Comparison of ENCODE assay signal across 16 mouse cellular contexts in genomic region chr13:53463946-53464345, GRCm38 (mm10). TPM values are rescaled to one million over a fixed set of nuclear protein-coding genes. Genes with fewer than 3 reads are reported as not detected.
DNase-seq lines count a peak whose midpoint lies in the region; ATAC-seq and TF ChIP-seq lines count a peak whose summit lies in the region.
"Had no signal": no experiment of that assay in that cellular context is flagged by ENCODE, and none has a peak within 500 bp of the region (broad histone marks: within the 10 kb centered on the region; RNA-seq: fewer than 3 reads in every experiment).

No protein-coding gene starts in this region.

- peaks cover 9 to 25% of the 10 kb centered on the region in 2 experiments; a peak in 2 of 4 replicates for H3K4me1 ChIP-seq in heart, embryonic 14.5 days (ENCODE audit: control insufficient read depth in 2 of 2, insufficient read depth in 2 of 2, low read length in 2 of 2)
- H3K4me1 ChIP-seq in embryonic facial prominence, embryonic 13.5 days, result peaks cover 49% of the 10 kb centered on the region
- H3K4me1 ChIP-seq in hindbrain, embryonic 11.5 days (replicated peaks; ENCODE audit: control insufficient read depth, insufficient read depth, low read length), result peaks cover 14% of the 10 kb centered on the region
- H3K4me1 ChIP-seq in limb, embryonic 13.5 days, result peaks cover 50% of the 10 kb centered on the region

- H3K4me2 ChIP-seq in heart, embryonic 14.5 days (ENCODE audit: low read length), result peak overlapping the region; percentile 64; the same call in 1 of the 2 replicates
- peak overlapping the region; percentile 85 for H3K4me2 ChIP-seq in embryonic facial prominence, embryonic 13.5 days
- peak overlapping the region; percentile 40 for H3K4me2 ChIP-seq in hindbrain, embryonic 11.5 days (replicated peaks; ENCODE audit: low read depth, low read length)
- peak overlapping the region; percentile 59 for H3K4me2 ChIP-seq in limb, embryonic 13.5 days (replicated peaks)

- no peaks in the 10 kb centered on the region for H3K9me3 ChIP-seq in heart, embryonic 14.5 days (ENCODE audit: control insufficient read depth, low read length)
- no peaks in the 10 kb centered on the region for H3K9me3 ChIP-seq in embryonic facial prominence, embryonic 13.5 days
- no peaks in the 10 kb centered on the region for H3K9me3 ChIP-seq in hindbrain, embryonic 11.5 days (ENCODE audit: control insufficient read depth, low read length)
- H3K9me3 ChIP-seq in limb, embryonic 13.5 days, result no peaks in the 10 kb centered on the region

- H3K27me3 ChIP-seq in heart, embryonic 14.5 days (ENCODE audit: control insufficient read depth, insufficient read depth, low read length), result peaks cover 86% of the 10 kb centered on the region
- peaks cover 67% of the 10 kb centered on the region for H3K27me3 ChIP-seq in embryonic facial prominence, embryonic 13.5 days
- H3K27me3 ChIP-seq in hindbrain, embryonic 11.5 days (ENCODE audit: control insufficient read depth, insufficient read depth, low read length), result peaks cover 38% of the 10 kb centered on the region
- H3K27me3 ChIP-seq in limb, embryonic 13.5 days, result peaks cover 75% of the 10 kb centered on the region

- TF ChIP-seq CTCF in left cerebral cortex, adult 2 months (IDR thresholded peaks at IDR 0.05), result no peak

- WGBS in heart, embryonic 14.5 days, result 22% methylated on average over 10 of the region's 10 CpGs
- WGBS in embryonic facial prominence, embryonic 13.5 days, result 10% methylated on average over 10 of the region's 10 CpGs
- 3% methylated on average over 9 of the region's 10 CpGs for WGBS in hindbrain, embryonic 11.5 days
- WGBS in limb, embryonic 13.5 days, result 5% methylated on average over 10 of the region's 10 CpGs

- intact Hi-C loops in gastrocnemius, postnatal 14 days (cut with DNase I; ENCODE audit: low total_unique reads), result no loop called here
- intact Hi-C loops in left cerebral cortex, adult 2 months (cut with DNase I), result loop anchor here (5.0 kb wide), 3 partner anchors 128 to 303 kb away; no protein-coding TSS in a partner anchor

- H3K4me3 ChIP-seq in heart, embryonic 14.5 days (ENCODE audit: control insufficient read depth in 1 of 2, insufficient read depth in 1 of 2, low read depth in 1 of 2, low read length in 2 of 2), result no peak overlapping the region; a peak in 1 of 4 replicates
- peak overlapping the region; percentile 29; the same call in 1 of the 2 replicates for H3K4me3 ChIP-seq in embryonic facial prominence, embryonic 13.5 days
- no peak overlapping the region for H3K4me3 ChIP-seq in hindbrain, embryonic 11.5 days (ENCODE audit: low read depth, low read length)
- peak overlapping the region; percentile 29; the same call in 1 of the 2 replicates for H3K4me3 ChIP-seq in limb, embryonic 13.5 days
- H3K4me3 ChIP-seq in left cerebral cortex, adult 2 months, result no peak overlapping the region
- H3K4me3 ChIP-seq: heart, adult 2 months had no signal

- DNase-seq in heart, adult 8-10 months (ENCODE audit: low spot score), result no peak
- peak; percentile 58 for DNase-seq in hindbrain, embryonic 11.5 days (ENCODE audit: low spot score)
- DNase-seq in gastrocnemius, adult 8-10 months (ENCODE audit: low spot score in 2 of 2), result no peak
- no peak for DNase-seq in gastrocnemius, postnatal 14 days
- no peak for DNase-seq in left cerebral cortex, adult 2 months (ENCODE audit: extremely low spot score in 1 of 2, low spot score in 2 of 2)
- DNase-seq: adrenal gland, adult 2 months; cerebellum, adult 11 months; heart, adult 2 months; kidney, adult 8-10 months; thymus, postnatal 4 days had no signal

- no peaks in the 10 kb centered on the region for H3K36me3 ChIP-seq in heart, embryonic 14.5 days (ENCODE audit: control insufficient read depth, insufficient read depth, low read length)
- no peaks in the 10 kb centered on the region for H3K36me3 ChIP-seq in embryonic facial prominence, embryonic 13.5 days
- no peaks in the 10 kb centered on the region for H3K36me3 ChIP-seq in hindbrain, embryonic 11.5 days (ENCODE audit: control insufficient read depth, insufficient read depth, low read length)
- H3K36me3 ChIP-seq in limb, embryonic 13.5 days, result no peaks in the 10 kb centered on the region
- H3K36me3 ChIP-seq: G1E had no signal

- no peak overlapping the region for H3K27ac ChIP-seq in heart, embryonic 14.5 days (replicated peaks in 1 of 2; ENCODE audit: control insufficient read depth in 1 of 2, insufficient read depth in 1 of 2, low read depth in 2 of 2, low read length in 2 of 2)
- peak overlapping the region; percentile 87 for H3K27ac ChIP-seq in embryonic facial prominence, embryonic 13.5 days
- H3K27ac ChIP-seq in hindbrain, embryonic 11.5 days (ENCODE audit: low read depth, low read length), result peak overlapping the region; percentile 49; the same call in 1 of the 2 replicates
- H3K27ac ChIP-seq in limb, embryonic 13.5 days, result peak overlapping the region; percentile 82; the same call in 1 of the 2 replicates
- H3K27ac ChIP-seq in left cerebral cortex, adult 2 months, result no peak overlapping the region
- H3K27ac ChIP-seq: heart, adult 2 months had no signal

- no peak overlapping the region for H3K9ac ChIP-seq in heart, embryonic 14.5 days (ENCODE audit: low read length)
- peak overlapping the region; percentile 64; the same call in 1 of the 2 replicates for H3K9ac ChIP-seq in embryonic facial prominence, embryonic 13.5 days
- H3K9ac ChIP-seq in hindbrain, embryonic 11.5 days (ENCODE audit: low read depth, low read length), result no peak overlapping the region; the same call in 1 of the 2 replicates
- H3K9ac ChIP-seq in limb, embryonic 13.5 days, result peak overlapping the region; percentile 62; the same call in 1 of the 2 replicates
- H3K9ac ChIP-seq: liver, postnatal 0 days had no signal

- no peak for ATAC-seq in heart, embryonic 14.5 days (ENCODE audit: insufficient number of reproducible peaks, insufficient read depth, low FRiP score, low read depth)
- ATAC-seq in embryonic facial prominence, embryonic 13.5 days (ENCODE audit: insufficient number of reproducible peaks, insufficient read depth, low FRiP score, low TSS enrichment, low read depth), result no peak
- ATAC-seq in hindbrain, embryonic 11.5 days (ENCODE audit: low FRiP score), result peak; percentile 31
- ATAC-seq in limb, embryonic 13.5 days (ENCODE audit: low FRiP score, low read depth), result no peak; the same call in 1 of the 2 replicates
- ATAC-seq: liver, postnatal 0 days had no signal

RNA-seq across cellular contexts. Expression of gene Msx2, which starts 8.9 kb away (rescaled TPM):
- 2.8 and 3.0 TPM in 2 replicates for polyA plus RNA-seq in heart, embryonic 14.5 days (2014; fragmentation: Nextera tagmentation; extraction: Ambion mirVana)
- total RNA-seq in heart, adult 8-10 months (2022), result under 1 TPM; 0.24 to 0.62 (median 0.45) TPM
- 31.7 and 41.1 TPM in 2 replicates for polyA plus RNA-seq in embryonic facial prominence, embryonic 13.5 days (2015; fragmentation: Nextera tagmentation; extraction: Ambion mirVana)
- polyA plus RNA-seq in hindbrain, embryonic 11.5 days (2014; fragmentation: Nextera tagmentation; extraction: Ambion mirVana), result 58.3 and 66.3 TPM in 2 replicates
- 35.7 and 46.1 TPM in 2 replicates for polyA plus RNA-seq in limb, embryonic 13.5 days (2015; fragmentation: Nextera tagmentation; extraction: Ambion mirVana)
- total RNA-seq in gastrocnemius, adult 8-10 months (2022), result not detected
- under 1 TPM in 1 of 2 experiments, not detected in 1; 0.18 TPM for total RNA-seq in gastrocnemius, postnatal 14 days (2021)
- total RNA-seq in left cerebral cortex, adult 2 months (2021), result under 1 TPM; 0.23 to 0.50 TPM
- total RNA-seq: neutrophil, adult 5-6 weeks had no signal
- polyA plus RNA-seq: G1E; liver, postnatal 0 days had no signal

Comparison
In these comparisons a context has a peak if more than half of its experiments do, and no peak if none do; other contexts are left out.
1. H3K27ac ChIP-seq: peak in embryonic facial prominence, embryonic 13.5 days (single experiment), hindbrain, embryonic 11.5 days (single experiment) and limb, embryonic 13.5 days (single experiment); none in heart, embryonic 14.5 days (0 of 2) and left cerebral cortex, adult 2 months (single experiment).
2. H3K4me3 ChIP-seq: peak in embryonic facial prominence, embryonic 13.5 days (single experiment) and limb, embryonic 13.5 days (single experiment); none in heart, embryonic 14.5 days (0 of 2), hindbrain, embryonic 11.5 days (single experiment) and left cerebral cortex, adult 2 months (single experiment).
3. H3K9ac ChIP-seq: peak in embryonic facial prominence, embryonic 13.5 days (single experiment) and limb, embryonic 13.5 days (single experiment); none in heart, embryonic 14.5 days (single experiment) and hindbrain, embryonic 11.5 days (single experiment).
4. Peak in every context shown above with its lines, with median percentiles within 50 percentile points of each other: H3K4me2 ChIP-seq.